ENCODE assay signal across 14 mouse cellular contexts in genomic region chr19:29708461-29708860, GRCm38 (mm10). TPM values are rescaled to one million over a fixed set of nuclear protein-coding genes. Genes with fewer than 3 reads are reported as not detected.
DNase-seq lines count a peak whose midpoint lies in the region; ATAC-seq and TF ChIP-seq lines count a peak whose summit lies in the region.
"Had no signal": no experiment of that assay in that cellular context is flagged by ENCODE, and none has a peak within 500 bp of the region (broad histone marks: within the 10 kb centered on the region; RNA-seq: fewer than 3 reads in every experiment).

No protein-coding gene starts in this region.

- H3K27ac ChIP-seq in heart, embryonic 11.5 days (ENCODE audit: low read depth, low read length), result no peak overlapping the region
- H3K27ac ChIP-seq in layer of hippocampus, adult 2 months, result no peak overlapping the region
- no peak overlapping the region for H3K27ac ChIP-seq in liver, embryonic 12.5 days
- H3K27ac ChIP-seq: embryonic facial prominence, embryonic 12.5 days had no signal

- H3K36me3 ChIP-seq in heart, embryonic 11.5 days (ENCODE audit: control insufficient read depth, insufficient read depth, low read length), result no peaks in the 10 kb centered on the region
- H3K36me3 ChIP-seq in liver, embryonic 12.5 days, result no peaks in the 10 kb centered on the region
- H3K36me3 ChIP-seq: embryonic facial prominence, embryonic 12.5 days had no signal

- H3K9ac ChIP-seq in heart, embryonic 11.5 days (ENCODE audit: low read depth, low read length), result no peak overlapping the region
- no peak overlapping the region for H3K9ac ChIP-seq in liver, embryonic 12.5 days
- H3K9ac ChIP-seq: embryonic facial prominence, embryonic 12.5 days had no signal

- H3K4me1 ChIP-seq in heart, embryonic 11.5 days (ENCODE audit: control insufficient read depth, insufficient read depth, low read length), result no peaks in the 10 kb centered on the region
- peaks cover 8% of the 10 kb centered on the region; the same call in 1 of the 2 replicates for H3K4me1 ChIP-seq in liver, embryonic 12.5 days
- H3K4me1 ChIP-seq: embryonic facial prominence, embryonic 12.5 days had no signal

- H3K4me2 ChIP-seq in heart, embryonic 11.5 days, result peak overlapping the region; percentile 47; the same call in 1 of the 2 replicates
- H3K4me2 ChIP-seq in liver, embryonic 12.5 days, result peak overlapping the region; percentile 60

- DNase-seq in heart, postnatal 25 days (ENCODE audit: low spot score), result no peak
- no peak for DNase-seq in layer of hippocampus, adult 2 months (ENCODE audit: low spot score in 2 of 2)
- no peak for DNase-seq in layer of hippocampus, adult 11-12 months (ENCODE audit: low spot score)
- peak; percentile 58 for DNase-seq in A20 (ENCODE audit: low read depth, low spot score)
- no peak for DNase-seq in spleen, postnatal 14 days (ENCODE audit: low spot score in 2 of 2)
- no peak for DNase-seq in adrenal gland, adult 2 months
- DNase-seq: cerebellum, postnatal 10 days had no signal

- TF ChIP-seq CTCF in layer of hippocampus, adult 2 months (conservative IDR thresholded peaks at IDR 0.05), result no peak

- 68% methylated on average over 5 of the region's 5 CpGs for WGBS in heart, embryonic 11.5 days (ENCODE audit: insufficient replicate concordance)
- WGBS in liver, embryonic 12.5 days (ENCODE audit: insufficient replicate concordance), result 66% methylated on average over 5 of the region's 5 CpGs

- H3K4me3 ChIP-seq in heart, embryonic 11.5 days (ENCODE audit: low read depth, low read length), result no peak overlapping the region
- peak overlapping the region; percentile 24; the same call in 1 of the 2 replicates for H3K4me3 ChIP-seq in layer of hippocampus, adult 2 months
- peak overlapping the region; percentile 37; the same call in 1 of the 2 replicates for H3K4me3 ChIP-seq in liver, embryonic 12.5 days
- H3K4me3 ChIP-seq: embryonic facial prominence, embryonic 12.5 days had no signal

- intact Hi-C loops in heart, postnatal 25 days (cut with DNase I), result no loop called here

- no peaks in the 10 kb centered on the region for H3K9me3 ChIP-seq in heart, embryonic 11.5 days (replicated peaks; ENCODE audit: control insufficient read depth, low read length)
- no peaks in the 10 kb centered on the region for H3K9me3 ChIP-seq in liver, embryonic 12.5 days (replicated peaks)
- H3K9me3 ChIP-seq: embryonic facial prominence, embryonic 12.5 days had no signal

- no peak for ATAC-seq in heart, embryonic 11.5 days (replicated peaks; ENCODE audit: insufficient number of reproducible peaks, low FRiP score, low TSS enrichment)
- no peak for ATAC-seq in liver, embryonic 12.5 days
- ATAC-seq: forebrain, embryonic 14.5 days had no signal

- no peaks in the 10 kb centered on the region for H3K27me3 ChIP-seq in heart, embryonic 11.5 days (ENCODE audit: control insufficient read depth, insufficient read depth, low read length)
- no peaks in the 10 kb centered on the region for H3K27me3 ChIP-seq in liver, embryonic 12.5 days (replicated peaks)
- H3K27me3 ChIP-seq: embryonic facial prominence, embryonic 12.5 days had no signal

RNA-seq across cellular contexts. Expression of gene Mlana, which starts 10.8 kb away (rescaled TPM):
- polyA plus RNA-seq in heart, embryonic 11.5 days (2014; fragmentation: Nextera tagmentation; extraction: Ambion mirVana), result 0.30 TPM in 1 of 2 replicates, not detected in the other
- 1 to 10 TPM in 1 of 2 experiments, under 1 TPM in 1; 0.57 to 1.0 TPM for total RNA-seq in heart, postnatal 25 days (2021)
- total RNA-seq in layer of hippocampus, adult 2 months (2021), result under 1 TPM; 0.56 to 0.79 TPM
- polyA plus RNA-seq in liver, embryonic 12.5 days (2016; fragmentation: Nextera tagmentation; extraction: Ambion mirVana), result not detected in 2 replicates
- not detected for total RNA-seq in adrenal gland, adult 2 months (2021)
- not detected in 2 replicates for polyA plus RNA-seq in adrenal gland, adult 2 months (2012; rRNA removed)
- total RNA-seq: left cerebral cortex, postnatal 25 days had no signal
- polyA plus RNA-seq: C2C12; forebrain, embryonic 14.5 days; neural tube, embryonic 11.5 days had no signal
